Mouse (Mus musculus) mesoderm, embryonic 11.5 days (tissue): ENCODE data around the gene Adam17.

Experiments used
- DNase-seq: peaks from one replicate; pipeline ENCODE4 v3.0.0-alpha.2; 2012; ENCODE audit warnings: low read depth, low spot score

The Adam17 gene

DNA sequence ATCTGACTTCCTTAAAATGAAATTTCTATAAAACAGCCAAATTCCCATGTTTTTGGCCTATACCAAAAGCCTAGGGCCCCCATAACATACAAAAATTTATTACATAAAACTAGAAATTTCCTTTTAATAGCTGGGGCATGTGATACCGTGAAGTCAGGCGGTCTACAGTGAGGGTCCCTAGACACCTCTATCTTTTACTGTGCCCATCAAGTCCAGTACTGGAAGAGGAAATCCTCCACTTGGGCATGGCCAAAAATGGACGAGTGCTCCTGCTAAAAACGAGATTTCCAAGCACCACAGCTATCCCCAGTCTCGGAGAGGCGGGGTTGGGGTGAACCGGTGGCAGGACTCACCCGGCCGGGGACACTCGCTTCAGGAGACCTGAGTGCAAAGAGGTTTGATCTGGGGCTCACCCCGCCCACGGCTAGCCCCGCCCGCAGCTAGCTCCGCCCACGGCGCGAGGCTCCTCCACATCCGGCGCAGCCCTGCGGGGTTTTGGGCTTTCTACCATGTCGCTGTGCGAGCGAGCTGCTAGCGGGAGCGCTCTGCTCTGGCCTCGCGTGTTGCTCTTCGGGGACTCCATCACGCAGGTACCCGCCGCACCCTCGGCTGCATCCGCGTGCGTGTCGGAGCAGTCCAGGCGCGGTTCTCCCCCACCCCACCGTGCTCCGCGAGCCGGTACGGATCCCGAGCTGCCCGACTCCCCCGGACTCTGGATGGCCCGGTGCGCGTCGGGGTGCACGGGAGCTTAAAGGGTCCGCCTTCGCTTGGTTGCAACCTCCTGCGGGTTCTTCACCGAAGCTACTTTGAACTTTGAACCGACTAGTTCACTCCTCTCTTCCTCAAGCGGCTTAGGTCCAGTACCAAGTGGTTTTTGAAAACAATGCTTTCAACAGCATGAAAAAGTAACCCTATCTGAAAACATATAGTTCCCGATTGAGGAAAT lies 57.2 kb downstream of the Adam17 start, which contains the start of gene Iah1:
TSS of gene Iah1 (plus strand) at position 467 of the 946 bp plus-strand sequence.
- DNase-seq = peak; percentile 74

- DNase-seq = no peak
These were observed 61.2 kb downstream of the Adam17 start for GRCm38 (mm10) chr12:21312201-21312600.

GRCm38 (mm10) chr12:21306721-21307120 lies 66.7 kb downstream of the Adam17 start:
- no peak for DNase-seq

DNA sequence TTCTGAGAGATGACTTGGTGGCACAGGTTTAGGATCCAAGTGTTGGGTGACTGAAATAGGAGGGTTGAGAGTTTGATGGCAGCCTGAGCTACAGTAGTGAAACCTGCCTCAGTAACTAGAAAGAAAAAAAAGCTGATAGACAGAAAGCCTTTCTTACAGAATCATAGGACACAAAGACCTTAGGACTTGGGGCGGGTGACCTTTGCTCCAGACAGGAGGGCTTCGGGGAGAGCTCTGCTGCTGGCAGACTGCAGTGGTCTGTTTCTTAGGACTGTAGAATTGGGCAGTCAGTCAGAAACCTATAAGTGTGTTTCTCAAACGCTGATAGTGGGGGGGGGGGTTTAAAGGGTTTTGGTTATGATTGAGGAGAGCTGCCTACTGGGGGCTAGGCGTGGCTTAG lies 67.7 kb downstream of the Adam17 start:
- no peak for DNase-seq

DNA sequence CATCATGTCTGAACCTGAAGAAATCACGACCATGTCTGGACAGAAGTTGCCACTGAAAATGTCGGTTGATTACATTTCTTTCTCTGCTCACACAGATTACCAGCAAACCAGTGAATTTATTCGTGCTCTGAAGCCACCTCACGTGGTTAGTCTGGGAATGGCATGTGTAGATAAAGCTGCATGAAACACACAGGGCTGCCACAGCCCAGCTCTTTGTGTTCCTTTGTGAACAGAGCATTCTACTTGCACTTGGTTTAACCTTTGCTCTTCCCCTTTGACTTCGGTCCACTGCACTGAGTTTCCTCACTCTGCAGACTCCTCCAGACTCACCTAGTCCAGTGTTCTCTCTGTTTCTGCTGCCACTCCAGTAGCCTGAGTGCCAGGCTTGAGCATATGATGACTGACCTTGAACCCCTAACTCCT lies 71.1 kb downstream of the Adam17 start:
- DNase-seq = no peak

DNA sequence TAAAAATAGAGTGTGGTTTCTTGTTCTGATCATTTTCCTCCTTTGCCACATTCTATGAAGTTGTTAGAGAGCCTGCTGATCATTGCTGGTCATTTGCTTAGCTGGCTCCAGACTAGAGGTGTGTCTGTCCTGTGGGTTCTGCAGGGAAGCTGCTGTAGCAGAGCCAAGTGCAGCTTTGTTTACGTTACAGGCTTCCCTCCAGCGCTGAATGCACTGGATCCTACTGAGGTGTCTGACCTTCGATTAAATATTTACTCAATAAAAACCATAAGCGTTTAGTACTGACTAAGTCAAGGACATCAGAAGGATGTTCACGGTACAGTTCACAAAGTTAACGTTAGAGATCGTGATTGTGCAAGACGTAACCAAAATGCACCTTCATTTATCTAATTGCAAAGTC lies 71.5 kb downstream of the Adam17 start:
- DNase-seq = no peak

DNA sequence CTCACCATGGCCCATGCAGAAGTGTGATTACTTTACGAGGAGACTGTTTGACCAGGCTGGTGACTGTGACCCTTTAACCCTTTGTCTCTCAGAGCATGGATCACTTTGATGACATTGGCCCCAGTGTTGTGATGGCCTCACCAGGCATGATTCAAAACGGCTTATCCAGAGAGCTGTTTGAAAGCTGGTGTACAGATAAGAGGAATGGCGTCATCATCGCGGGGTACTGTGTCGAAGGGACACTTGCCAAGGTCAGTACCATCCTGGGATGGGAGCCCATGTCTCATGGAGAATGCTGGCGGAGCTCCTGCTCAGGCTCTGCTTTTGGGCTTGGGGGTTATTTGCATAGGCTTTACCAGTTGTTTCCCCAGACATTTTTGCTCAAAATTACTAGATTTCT lies 72.1 kb downstream of the Adam17 start:
- DNase-seq = no peak

GRCm38 (mm10) chr12:21298856-21299255 lies 74.6 kb downstream of the Adam17 start:
- no peak for DNase-seq

DNA sequence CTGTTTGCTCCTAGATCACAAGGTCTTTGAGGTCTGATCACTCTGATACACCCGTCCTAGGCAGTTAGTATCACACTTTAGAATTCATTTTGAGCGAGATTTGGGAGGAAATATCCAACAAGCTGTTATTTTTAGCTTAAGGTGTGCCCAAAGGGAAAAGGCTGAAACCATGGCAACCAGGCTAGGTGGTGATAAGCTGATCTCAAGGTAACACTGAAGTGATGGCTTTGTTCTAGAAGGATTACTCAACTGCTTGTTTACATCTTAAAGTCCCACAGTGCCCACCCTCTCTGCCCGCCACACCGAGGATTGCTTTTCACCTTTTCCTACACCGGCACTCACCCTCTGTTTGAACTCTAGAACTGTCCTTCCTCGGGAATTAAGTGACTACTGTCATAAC lies 83.8 kb downstream of the Adam17 start:
- DNase-seq = no peak

- DNase-seq = no peak
These were observed 84.6 kb downstream of the Adam17 start for GRCm38 (mm10) chr12:21288716-21289395.

GRCm38 (mm10) chr12:21286712-21287650 lies 86.5 kb downstream of the Adam17 start:
- peak; percentile 12 for DNase-seq

- peak; percentile 99 for DNase-seq
These were observed 87.2 kb downstream of the Adam17 start, which contains the start of gene Itgb1bp1 for GRCm38 (mm10) chr12:21286243-21286622. Gene Itgb1bp1, minus strand, starts transcription at chr12:21286284.

- DNase-seq = peak; percentile 67
These were observed 87.8 kb downstream of the Adam17 start for GRCm38 (mm10) chr12:21285508-21286242.

DNA sequence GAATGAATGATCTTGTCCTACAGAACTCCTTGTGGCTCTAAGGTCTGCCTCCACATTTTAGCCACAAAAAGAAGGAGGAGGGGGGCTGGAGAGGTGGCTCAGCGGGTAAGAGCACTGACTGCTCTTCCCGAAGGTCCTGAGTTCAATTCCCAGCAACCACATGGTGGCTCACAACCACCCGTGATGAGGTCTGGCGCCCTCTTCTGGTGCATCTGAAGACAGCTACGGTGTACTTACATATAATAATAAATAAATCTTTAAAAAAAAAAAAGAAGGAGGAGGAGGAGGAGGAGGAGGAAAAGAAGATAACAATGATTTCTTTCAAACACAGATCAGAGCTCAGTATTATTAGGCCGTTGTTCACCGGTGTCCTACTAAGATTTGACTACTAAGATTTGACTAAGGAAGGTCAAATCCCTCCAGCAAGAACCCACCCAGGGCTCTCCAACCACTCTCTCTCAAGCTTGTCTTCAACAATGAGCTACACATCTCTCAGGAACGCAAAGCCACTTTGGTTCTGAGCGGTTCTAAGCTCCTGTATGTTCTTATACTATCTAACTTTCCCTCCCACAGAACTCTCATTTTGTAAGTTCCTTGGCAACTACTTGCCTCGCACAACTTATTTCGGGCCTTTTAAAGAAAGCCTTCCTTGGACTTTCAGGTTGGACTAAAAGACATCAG lies 88.5 kb downstream of the Adam17 start, which contains the start of gene Cpsf3:
TSS of gene Cpsf3 (plus strand) at position 631 of the 681 bp plus-strand sequence.
- no peak for DNase-seq

DNA sequence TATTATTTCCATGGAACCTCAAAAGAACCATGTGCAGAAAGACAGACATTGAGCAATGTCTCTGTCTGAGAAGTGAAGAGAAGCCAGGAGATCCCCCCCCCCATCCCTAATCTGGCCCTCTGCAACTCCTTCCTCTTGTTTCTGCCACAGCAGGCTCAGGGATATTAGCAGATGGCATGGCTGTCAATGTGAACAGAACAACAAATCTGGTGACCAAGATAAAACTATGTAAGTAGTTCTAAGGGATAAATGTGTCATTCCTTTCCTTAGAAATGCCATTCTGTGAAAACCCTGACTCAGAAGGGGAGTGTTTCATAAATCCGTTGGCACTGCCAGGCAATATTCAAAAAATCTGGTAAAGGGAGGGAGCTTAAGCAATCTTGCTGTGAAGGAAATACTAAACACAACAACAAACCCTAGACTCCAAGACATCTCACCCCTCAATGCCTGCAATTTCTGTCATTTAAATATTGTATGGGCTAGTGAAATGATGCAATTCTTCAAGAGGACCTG lies 96.0 kb downstream of the Adam17 start:
- DNase-seq = no peak

GRCm38 (mm10) chr12:21274446-21274845 lies 99.0 kb downstream of the Adam17 start:
- no peak for DNase-seq
